Comparison of ENCODE assay signal across 8 mouse cellular contexts in genomic region chr4:45844355-45844754, GRCm38 (mm10). TPM values are rescaled to one million over a fixed set of nuclear protein-coding genes. Genes with fewer than 3 reads are reported as not detected.
A peak's percentile ranks its signal among the peaks of the same experiment; 100 is the strongest.
DNase-seq lines count a peak whose midpoint lies in the region; ATAC-seq and TF ChIP-seq lines count a peak whose summit lies in the region.

No protein-coding gene starts in this region.

- no peak for TF ChIP-seq POLR2A in testis, adult 2 months (IDR thresholded peaks at IDR 0.05; ENCODE audit: control insufficient read depth, low read depth, low read length)

- 49% methylated on average over 14 of the region's 14 CpGs for WGBS in embryonic facial prominence, embryonic 10.5 days
- 36% methylated on average over 14 of the region's 14 CpGs for WGBS in liver, postnatal 0 days (ENCODE audit: insufficient replicate concordance)

- no peak for TF ChIP-seq EP300 in liver, postnatal 0 days (IDR thresholded peaks at IDR 0.05; ENCODE audit: low read depth)

- H3K9me3 ChIP-seq in embryonic facial prominence, embryonic 10.5 days: no peaks in the 10 kb centered on the region
- H3K9me3 ChIP-seq in liver, postnatal 0 days (ENCODE audit: low read length): no peaks in the 10 kb centered on the region

- H3K9ac ChIP-seq in liver, postnatal 0 days (replicated peaks): no peak overlapping the region

- no peak overlapping the region for H3K27ac ChIP-seq in testis, adult 2 months (ENCODE audit: control insufficient read depth, insufficient read depth, low read depth, low read length)
- no peak overlapping the region for H3K27ac ChIP-seq in embryonic facial prominence, embryonic 10.5 days (replicated peaks)
- no peak overlapping the region for H3K27ac ChIP-seq in liver, postnatal 0 days (ENCODE audit: low read depth)

- no peaks in the 10 kb centered on the region for H3K36me3 ChIP-seq in testis, adult 2 months (ENCODE audit: control insufficient read depth, insufficient read depth, low read length)
- H3K36me3 ChIP-seq in embryonic facial prominence, embryonic 10.5 days (replicated peaks): no peaks in the 10 kb centered on the region
- no peaks in the 10 kb centered on the region for H3K36me3 ChIP-seq in liver, postnatal 0 days (replicated peaks; ENCODE audit: insufficient read depth, low read length)

- H3K4me2 ChIP-seq in liver, postnatal 0 days (ENCODE audit: low read depth, low read length): no peak overlapping the region

- DNase-seq in gastrocnemius, postnatal 10 days: peak; percentile 33
- no peak for DNase-seq in gastrocnemius, postnatal 36 days
- no peak for DNase-seq in testis, postnatal 14 days (ENCODE audit: low spot score)
- peak; percentile 64 for DNase-seq in embryonic facial prominence, embryonic 10.5 days (ENCODE audit: low spot score)
- DNase-seq in liver, postnatal 0 days: peak; percentile 67
- peak; percentile 19 for DNase-seq in right cerebral cortex, postnatal 25 days

- no peak for TF ChIP-seq CTCF in testis, adult 2 months (IDR thresholded peaks at IDR 0.05; ENCODE audit: control insufficient read depth, insufficient read depth, insufficient replicate concordance, low read depth, low read length)
- peak; percentile 76 for TF ChIP-seq CTCF in liver, postnatal 0 days (IDR thresholded peaks at IDR 0.05; ENCODE audit: low read depth)

- no peaks in the 10 kb centered on the region for H3K27me3 ChIP-seq in testis, adult 2 months (ENCODE audit: control insufficient read depth, insufficient read depth, low read length)
- peaks cover 19% of the 10 kb centered on the region; the same call in 1 of the 2 replicates for H3K27me3 ChIP-seq in embryonic facial prominence, embryonic 10.5 days (replicated peaks; ENCODE audit: low read depth, poor library complexity, severe bottlenecking)
- no peaks in the 10 kb centered on the region for H3K27me3 ChIP-seq in liver, postnatal 0 days (ENCODE audit: insufficient read depth, low read length)

- intact Hi-C loops in gastrocnemius, postnatal 36 days (cut with DNase I): no loop called here

- no peak for ATAC-seq in liver, postnatal 0 days
- ATAC-seq in erythroblast, adult 5-6 weeks (replicated peaks; ENCODE audit: low FRiP score, poor library complexity, severe bottlenecking): no peak

- H3K4me3 ChIP-seq in testis, adult 2 months (ENCODE audit: control insufficient read depth, low read depth, low read length): peak overlapping the region; percentile 40
- H3K4me3 ChIP-seq in embryonic facial prominence, embryonic 10.5 days: no peak overlapping the region
- H3K4me3 ChIP-seq in liver, postnatal 0 days (ENCODE audit: low read depth, low read length): no peak overlapping the region

- peaks cover 8% of the 10 kb centered on the region for H3K4me1 ChIP-seq in testis, adult 2 months (ENCODE audit: control insufficient read depth, insufficient read depth, low read length)
- H3K4me1 ChIP-seq in embryonic facial prominence, embryonic 10.5 days: peaks cover 2% of the 10 kb centered on the region; the same call in 1 of the 2 replicates
- peaks cover 6% of the 10 kb centered on the region; the same call in 1 of the 2 replicates for H3K4me1 ChIP-seq in liver, postnatal 0 days (ENCODE audit: insufficient read depth)

RNA-seq across cellular contexts. Expression of gene Stra6l, which starts 4.1 kb away (rescaled TPM):
- total RNA-seq in gastrocnemius, postnatal 10 days (2021): under 1 TPM in 1 of 2 experiments, not detected in 1; 0.14 TPM
- total RNA-seq in gastrocnemius, postnatal 36 days (2021): not detected
- 0.48 and 0.52 TPM in 2 replicates for polyA plus RNA-seq in testis, adult 2 months (2012; rRNA removed)
- 0.09 and 0.21 TPM in 2 replicates for polyA plus RNA-seq in embryonic facial prominence, embryonic 10.5 days (2016; fragmentation: Nextera tagmentation; extraction: Ambion mirVana)
- polyA plus RNA-seq in liver, postnatal 0 days (2015; fragmentation: Nextera tagmentation; extraction: Ambion mirVana): 16.9 and 18.9 TPM in 2 replicates
- not detected in 2 replicates for total RNA-seq in erythroblast, adult 5-6 weeks (2015; ENCODE audit: low replicate concordance)
- total RNA-seq in erythroblast, adult 5-6 weeks (2017; ENCODE audit: low replicate concordance): not detected in 2 replicates

RNA-seq across cellular contexts. Expression of gene Igfbpl1, which starts 17.6 kb away (rescaled TPM):
- total RNA-seq in gastrocnemius, postnatal 10 days (2021): under 1 TPM in 1 of 2 experiments, not detected in 1; 0.11 TPM
- not detected for total RNA-seq in gastrocnemius, postnatal 36 days (2021)
- polyA plus RNA-seq in testis, adult 2 months (2012; rRNA removed): 0.24 and 0.25 TPM in 2 replicates
- 3.9 and 5.4 TPM in 2 replicates for polyA plus RNA-seq in embryonic facial prominence, embryonic 10.5 days (2016; fragmentation: Nextera tagmentation; extraction: Ambion mirVana)
- polyA plus RNA-seq in liver, postnatal 0 days (2015; fragmentation: Nextera tagmentation; extraction: Ambion mirVana): not detected in 2 replicates
- not detected in 2 replicates for total RNA-seq in erythroblast, adult 5-6 weeks (2015; ENCODE audit: low replicate concordance)
- not detected in 2 replicates for total RNA-seq in erythroblast, adult 5-6 weeks (2017; ENCODE audit: low replicate concordance)

RNA-seq across cellular contexts. Expression of gene Aldh1b1, which starts 45.5 kb away (rescaled TPM):
- total RNA-seq in gastrocnemius, postnatal 10 days (2021): 1 to 10 TPM; 1.8 to 2.5 TPM
- under 1 TPM; 0.47 to 0.54 TPM for total RNA-seq in gastrocnemius, postnatal 36 days (2021)
- 8.7 and 9.8 TPM in 2 replicates for polyA plus RNA-seq in testis, adult 2 months (2012; rRNA removed)
- 5.0 and 5.2 TPM in 2 replicates for polyA plus RNA-seq in embryonic facial prominence, embryonic 10.5 days (2016; fragmentation: Nextera tagmentation; extraction: Ambion mirVana)
- 91.5 and 96.4 TPM in 2 replicates for polyA plus RNA-seq in liver, postnatal 0 days (2015; fragmentation: Nextera tagmentation; extraction: Ambion mirVana)
- 1.3 TPM in 2 replicates for total RNA-seq in erythroblast, adult 5-6 weeks (2015; ENCODE audit: low replicate concordance)
- 1.6 and 2.2 TPM in 2 replicates for total RNA-seq in erythroblast, adult 5-6 weeks (2017; ENCODE audit: low replicate concordance)

RNA-seq across cellular contexts. Expression of gene Ccdc180, which starts 45.7 kb away (rescaled TPM):
- not detected for total RNA-seq in gastrocnemius, postnatal 10 days (2021)
- total RNA-seq in gastrocnemius, postnatal 36 days (2021): not detected
- 15.6 and 15.9 TPM in 2 replicates for polyA plus RNA-seq in testis, adult 2 months (2012; rRNA removed)
- 0.05 and 0.08 TPM in 2 replicates for polyA plus RNA-seq in embryonic facial prominence, embryonic 10.5 days (2016; fragmentation: Nextera tagmentation; extraction: Ambion mirVana)
- polyA plus RNA-seq in liver, postnatal 0 days (2015; fragmentation: Nextera tagmentation; extraction: Ambion mirVana): 0.16 and 0.18 TPM in 2 replicates
- total RNA-seq in erythroblast, adult 5-6 weeks (2015; ENCODE audit: low replicate concordance): 0.38 and 0.63 TPM in 2 replicates
- not detected in 2 replicates for total RNA-seq in erythroblast, adult 5-6 weeks (2017; ENCODE audit: low replicate concordance)

Comparison
In these comparisons a context has a peak if more than half of its experiments do, and no peak if none do; other contexts are left out.
1. DNase-seq: peak in gastrocnemius, postnatal 10 days (single experiment), embryonic facial prominence, embryonic 10.5 days (single experiment), liver, postnatal 0 days (single experiment) and right cerebral cortex, postnatal 25 days (single experiment); none in gastrocnemius, postnatal 36 days (0 of 2) and testis, postnatal 14 days (single experiment).